Mouse (Mus musculus): ENCODE measurements around the gene Ddx18. TPM values are rescaled to one million over a fixed set of nuclear protein-coding genes. Genes with fewer than 3 reads are reported as not detected.
A peak's percentile ranks its signal among the peaks of the same experiment; 100 is the strongest.

Ddx18 gene
- polyA plus RNA-seq, 1 experiment from 2014 or later: 69.4 TPM

- Histone ChIP-seq H3K4me1 (ENCODE audit: insufficient read depth) (0 out of 2 replicates have a peak, but pooled peaks cover 4% of the 10 kb centered on the region), H3K27me3 (ENCODE audit: insufficient read depth, low read length) (peaks cover 25% of the 10 kb centered on the region), H3K9me3 (ENCODE audit: low read depth, low read length) (no peaks in the 10 kb centered on the region), H3K36me3 (ENCODE audit: insufficient read depth) (no peaks in the 10 kb centered on the region), H3K27ac (ENCODE audit: low read depth) (no peak overlapping the region), H3K4me2 (peak overlapping the region; percentile 57), H3K4me3 (ENCODE audit: low read depth, low read length) (peak overlapping the region; percentile 25), H3K9ac (no peak overlapping the region)
- DNase-seq: peak; percentile 5
- WGBS: 12% methylated on average over 55 of the region's 55 CpGs
- ATAC-seq (ENCODE audit: insufficient read depth): peak; percentile 45; the same call in 1 of the 2 replicates
- 0 out of 2 replicates have a peak, but pooled peaks have one; percentile 2 for TF ChIP-seq CTCF (IDR thresholded peaks at IDR 0.05; ENCODE audit: low read depth)
These were observed 40.0 kb downstream of the Ddx18 start for GRCm38 (mm10) chr1:121527600-121528398.

- H3K4me3 ChIP-seq (ENCODE audit: low read depth, low read length): no peak overlapping the region
- ATAC-seq (ENCODE audit: insufficient read depth) (no peak), DNase-seq (no peak)
- peak overlapping the region; percentile 57; the same call in 1 of the 2 replicates for H3K4me2 ChIP-seq
- TF ChIP-seq CTCF (IDR thresholded peaks at IDR 0.05; ENCODE audit: low read depth): no peak
- H3K27ac ChIP-seq (ENCODE audit: low read depth): no peak overlapping the region
- H3K27me3 ChIP-seq (ENCODE audit: insufficient read depth, low read length): peaks cover 25% of the 10 kb centered on the region
- no peaks in the 10 kb centered on the region for H3K9me3 ChIP-seq (ENCODE audit: low read depth, low read length)
- H3K4me1 ChIP-seq (ENCODE audit: insufficient read depth): 0 out of 2 replicates have a peak, but pooled peaks cover 4% of the 10 kb centered on the region
- 40% methylated on average over 17 of the region's 17 CpGs for WGBS
- no peak overlapping the region for H3K9ac ChIP-seq
- H3K36me3 ChIP-seq (ENCODE audit: insufficient read depth): no peaks in the 10 kb centered on the region
These were observed 40.7 kb downstream of the Ddx18 start for GRCm38 (mm10) chr1:121527061-121527460.

GRCm38 (mm10) chr1:121518609-121519008 lies 49.2 kb downstream of the Ddx18 start:
- Histone ChIP-seq H3K4me3 (ENCODE audit: low read depth, low read length) (no peak overlapping the region), H3K27ac (ENCODE audit: low read depth) (no peak overlapping the region), H3K36me3 (ENCODE audit: insufficient read depth) (no peaks in the 10 kb centered on the region), H3K4me1 (ENCODE audit: insufficient read depth) (no peaks in the 10 kb centered on the region), H3K4me2 (no peak overlapping the region), H3K27me3 (ENCODE audit: insufficient read depth, low read length) (no peaks in the 10 kb centered on the region), H3K9me3 (ENCODE audit: low read depth, low read length) (no peaks in the 10 kb centered on the region), H3K9ac (no peak overlapping the region)
- 46% methylated on average over 1 of the region's 1 CpGs for WGBS
- ATAC-seq (ENCODE audit: insufficient read depth) (no peak), DNase-seq (no peak)
- no peak for TF ChIP-seq CTCF (IDR thresholded peaks at IDR 0.05; ENCODE audit: low read depth)

- Histone ChIP-seq H3K27ac (ENCODE audit: low read depth) (no peak overlapping the region), H3K9me3 (ENCODE audit: low read depth, low read length) (no peaks in the 10 kb centered on the region), H3K4me2 (no peak overlapping the region), H3K9ac (no peak overlapping the region), H3K4me3 (ENCODE audit: low read depth, low read length) (no peak overlapping the region), H3K4me1 (ENCODE audit: insufficient read depth) (no peaks in the 10 kb centered on the region), H3K36me3 (ENCODE audit: insufficient read depth) (no peaks in the 10 kb centered on the region), H3K27me3 (ENCODE audit: insufficient read depth, low read length) (no peaks in the 10 kb centered on the region)
- TF ChIP-seq CTCF (IDR thresholded peaks at IDR 0.05; ENCODE audit: low read depth): no peak
- DNase-seq: no peak
- WGBS: 81% methylated on average over 2 of the region's 2 CpGs
- no peak for ATAC-seq (ENCODE audit: insufficient read depth)
These were observed 55.8 kb downstream of the Ddx18 start for GRCm38 (mm10) chr1:121511966-121512365.

GRCm38 (mm10) chr1:121511186-121511585 lies 56.6 kb downstream of the Ddx18 start:
- Histone ChIP-seq H3K9ac (no peak overlapping the region), H3K4me3 (ENCODE audit: low read depth, low read length) (no peak overlapping the region), H3K27ac (ENCODE audit: low read depth) (no peak overlapping the region), H3K4me1 (ENCODE audit: insufficient read depth) (no peaks in the 10 kb centered on the region), H3K4me2 (no peak overlapping the region), H3K9me3 (ENCODE audit: low read depth, low read length) (no peaks in the 10 kb centered on the region), H3K36me3 (ENCODE audit: insufficient read depth) (no peaks in the 10 kb centered on the region), H3K27me3 (ENCODE audit: insufficient read depth, low read length) (no peaks in the 10 kb centered on the region)
- ATAC-seq (ENCODE audit: insufficient read depth): no peak
- no peak for TF ChIP-seq CTCF (IDR thresholded peaks at IDR 0.05; ENCODE audit: low read depth)
- peak; percentile 14 for DNase-seq
- 32% methylated on average over 2 of the region's 2 CpGs for WGBS

GRCm38 (mm10) chr1:121510420-121511140 lies 57.2 kb downstream of the Ddx18 start:
- Histone ChIP-seq H3K4me1 (ENCODE audit: insufficient read depth) (no peaks in the 10 kb centered on the region), H3K4me2 (no peak overlapping the region), H3K27me3 (ENCODE audit: insufficient read depth, low read length) (no peaks in the 10 kb centered on the region), H3K4me3 (ENCODE audit: low read depth, low read length) (no peak overlapping the region), H3K27ac (ENCODE audit: low read depth) (no peak overlapping the region), H3K9ac (no peak overlapping the region), H3K36me3 (ENCODE audit: insufficient read depth) (no peaks in the 10 kb centered on the region), H3K9me3 (ENCODE audit: low read depth, low read length) (no peaks in the 10 kb centered on the region)
- TF ChIP-seq CTCF (IDR thresholded peaks at IDR 0.05; ENCODE audit: low read depth): no peak
- no peak for ATAC-seq (ENCODE audit: insufficient read depth)
- 81% methylated on average over 19 of the region's 19 CpGs for WGBS
- peak; percentile 8 for DNase-seq

- Histone ChIP-seq H3K9me3 (ENCODE audit: low read depth, low read length) (no peaks in the 10 kb centered on the region), H3K36me3 (ENCODE audit: insufficient read depth) (no peaks in the 10 kb centered on the region), H3K4me2 (no peak overlapping the region), H3K27ac (ENCODE audit: low read depth) (no peak overlapping the region), H3K27me3 (ENCODE audit: insufficient read depth, low read length) (no peaks in the 10 kb centered on the region), H3K9ac (no peak overlapping the region), H3K4me3 (ENCODE audit: low read depth, low read length) (no peak overlapping the region), H3K4me1 (ENCODE audit: insufficient read depth) (no peaks in the 10 kb centered on the region)
- 81% methylated on average over 2 of the region's 2 CpGs for WGBS
- TF ChIP-seq CTCF (IDR thresholded peaks at IDR 0.05; ENCODE audit: low read depth): no peak
- ATAC-seq (ENCODE audit: insufficient read depth): no peak
- DNase-seq: no peak
These were observed 59.1 kb downstream of the Ddx18 start for GRCm38 (mm10) chr1:121508729-121509128.

Other genes starting within 250 kb of the Ddx18 start
- 16.2 and 18.4 TPM in 2 replicates for gene Insig2, start 235.4 kb downstream of the Ddx18 start, polyA plus RNA-seq (2014; fragmentation: Nextera tagmentation; extraction: Ambion mirVana)
- gene Ccdc93, start 136.9 kb downstream of the Ddx18 start, polyA plus RNA-seq (2014; fragmentation: Nextera tagmentation; extraction: Ambion mirVana): 8.8 and 9.9 TPM in 2 replicates
- gene Htr5b, start 39.5 kb downstream of the Ddx18 start, polyA plus RNA-seq (2014; fragmentation: Nextera tagmentation; extraction: Ambion mirVana): 0.09 and 0.14 TPM in 2 replicates